Mouse (Mus musculus) right cerebral cortex, postnatal 25 days (tissue): Measurements from ENCODE around the gene Vezf1.

Experiments used
- DNase-seq: peaks from one replicate; pipeline ENCODE4 v3.0.0; 2022

Vezf1 gene

DNA sequence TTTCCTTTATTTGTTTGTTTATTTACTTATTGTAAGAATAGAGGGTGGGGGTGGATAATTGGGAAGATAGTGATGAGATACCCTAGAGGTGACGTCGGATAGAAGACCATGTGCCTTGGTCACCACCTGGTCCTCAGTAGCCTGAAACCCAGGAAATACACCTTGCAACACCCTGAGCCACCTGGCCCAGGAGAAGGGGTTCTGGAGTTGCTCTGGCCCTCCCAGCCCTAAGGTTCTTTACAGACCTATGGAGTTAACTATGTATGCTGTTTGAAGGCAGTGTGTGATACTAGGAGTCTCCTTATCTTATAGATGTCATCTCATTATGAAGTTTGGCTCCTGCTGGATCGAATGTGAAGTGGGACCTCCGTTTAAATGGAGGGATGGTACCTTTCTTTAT is 32.1 kb downstream of the Vezf1 start:
- no peak for DNase-seq

DNA sequence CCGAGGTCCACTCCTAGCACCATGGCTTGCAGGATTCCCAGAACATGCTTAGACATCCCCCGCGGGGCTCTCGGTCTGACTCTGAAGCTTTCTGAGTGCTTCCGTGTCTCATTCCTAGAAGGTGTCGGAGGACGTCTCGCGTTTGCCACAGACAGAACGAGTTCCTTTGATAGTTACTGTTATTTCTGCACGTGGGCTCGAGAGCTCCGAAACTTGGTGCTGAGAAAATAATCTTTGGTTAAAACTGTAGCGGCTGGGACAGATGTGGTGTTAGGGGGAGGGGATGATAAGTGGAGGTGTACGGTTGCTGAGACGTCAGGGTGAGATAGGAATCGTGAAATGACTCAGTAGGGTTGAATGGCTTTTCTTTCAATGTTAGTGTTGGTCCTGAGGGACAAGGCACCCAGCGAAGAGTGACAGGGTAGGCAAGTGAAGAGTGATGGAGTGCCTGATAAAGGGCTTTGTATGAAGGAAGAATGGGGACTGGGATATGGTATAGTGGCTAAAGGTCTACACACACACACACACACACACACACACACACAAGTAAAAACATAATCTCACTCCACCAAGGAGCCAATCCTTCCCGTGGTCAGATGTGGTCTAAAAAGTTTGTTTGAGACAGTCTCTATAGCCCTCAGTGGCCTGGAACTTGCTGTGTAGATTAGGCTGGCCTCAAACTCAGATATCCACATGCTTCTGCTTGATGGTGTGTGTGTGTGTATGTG is 35.3 kb downstream of the Vezf1 start:
- no peak for DNase-seq

DNA sequence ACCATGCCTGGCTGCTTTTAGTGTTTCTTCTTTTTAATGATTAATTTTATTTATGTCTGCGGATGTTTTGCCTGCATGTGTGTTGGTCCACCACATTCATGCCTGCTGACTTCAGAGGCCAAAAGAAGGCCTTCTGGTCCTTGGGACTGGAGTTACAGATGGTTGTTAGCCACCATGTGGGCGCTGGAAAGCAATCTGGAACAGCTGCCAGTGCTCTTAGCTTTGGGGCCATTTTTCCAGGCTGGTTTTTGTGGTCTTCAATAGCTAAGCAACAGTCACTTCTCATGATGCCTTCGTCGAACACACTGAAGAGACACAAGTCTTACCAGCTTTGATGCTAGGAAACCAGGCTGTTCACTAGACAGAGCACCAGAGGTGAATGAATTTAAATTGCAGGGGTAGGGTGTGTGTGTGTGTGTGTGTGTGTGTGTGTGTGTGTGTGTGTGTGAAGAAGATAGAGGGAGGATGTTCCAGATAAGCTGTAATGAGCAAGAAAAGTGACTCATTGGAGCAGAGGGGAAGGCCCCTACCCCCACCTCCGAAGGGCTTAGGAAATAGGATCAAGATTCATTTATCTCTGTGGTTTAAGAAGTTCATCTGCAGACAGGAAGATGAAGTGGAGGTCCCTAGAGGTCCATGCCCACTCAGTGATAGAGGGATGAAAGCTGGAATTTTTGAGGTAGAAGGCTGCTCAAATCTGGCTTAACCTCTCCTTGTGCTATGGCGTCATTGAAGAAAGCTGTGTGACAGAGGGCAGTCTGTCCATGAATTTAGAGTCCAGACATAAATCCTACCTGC is 37.6 kb downstream of the Vezf1 start:
- no peak for DNase-seq

DNA sequence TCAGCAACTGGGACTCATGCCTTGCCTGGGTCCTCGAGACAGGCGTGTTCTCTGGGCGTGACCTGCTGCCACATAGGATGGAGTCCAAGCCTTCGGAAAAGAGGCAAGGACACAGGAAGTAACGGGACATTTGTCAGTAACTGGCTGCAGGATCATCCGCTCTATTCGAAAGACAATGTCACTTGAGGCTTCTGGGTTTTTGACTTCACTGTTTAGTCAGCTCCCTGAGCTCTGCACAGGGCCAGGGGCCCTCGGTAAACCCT is 38.1 kb downstream of the Vezf1 start:
- DNase-seq, result no peak

DNA sequence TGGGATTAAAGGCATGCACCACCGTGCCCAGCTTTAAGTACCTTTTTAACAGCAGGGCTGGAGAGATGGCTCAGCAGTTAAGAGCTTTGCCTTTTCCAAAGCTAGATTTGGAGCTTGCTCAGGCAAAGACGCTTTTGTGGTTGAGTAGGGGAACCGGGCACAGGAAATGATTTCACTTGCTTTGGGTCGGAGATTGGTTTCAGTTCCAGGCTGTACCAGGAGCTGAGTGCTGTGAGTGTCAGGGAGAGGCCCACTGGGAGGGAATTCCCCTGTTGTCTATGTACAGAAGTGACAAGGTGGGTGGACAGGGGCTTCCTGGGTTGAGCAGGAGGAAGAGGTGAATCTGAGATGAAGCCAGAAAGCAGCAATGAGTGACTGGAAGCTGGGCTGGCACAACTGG is 39.3 kb downstream of the Vezf1 start:
- no peak for DNase-seq

DNA sequence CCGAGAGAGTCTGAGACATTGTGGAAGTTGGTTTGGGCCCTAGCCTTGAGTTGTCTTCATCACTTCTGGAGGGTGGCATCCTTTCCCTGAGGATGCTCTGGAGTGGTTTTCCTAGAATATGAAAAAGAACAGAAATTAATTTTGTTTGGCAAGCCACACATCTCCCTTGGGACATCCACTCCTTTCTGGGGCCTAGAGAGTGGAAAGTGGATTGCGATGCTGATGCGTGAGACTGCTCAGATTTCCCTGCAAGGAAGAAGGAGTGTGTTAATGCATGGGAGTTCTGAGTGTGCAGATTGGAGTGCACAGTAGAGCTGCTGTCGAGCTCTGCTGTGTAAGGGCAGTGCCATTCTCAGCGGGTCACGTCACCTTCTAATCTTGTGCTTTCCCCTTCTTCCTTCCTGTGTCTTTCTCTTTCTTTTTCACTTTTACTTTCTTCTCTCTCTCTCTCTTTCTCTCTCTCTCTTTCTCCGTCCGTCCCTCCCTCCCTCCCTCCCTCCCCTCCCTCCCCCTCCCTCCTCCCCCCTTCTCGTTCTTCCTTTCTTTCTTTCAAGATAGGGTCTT is 42.0 kb downstream of the Vezf1 start:
- DNase-seq, result no peak

DNA sequence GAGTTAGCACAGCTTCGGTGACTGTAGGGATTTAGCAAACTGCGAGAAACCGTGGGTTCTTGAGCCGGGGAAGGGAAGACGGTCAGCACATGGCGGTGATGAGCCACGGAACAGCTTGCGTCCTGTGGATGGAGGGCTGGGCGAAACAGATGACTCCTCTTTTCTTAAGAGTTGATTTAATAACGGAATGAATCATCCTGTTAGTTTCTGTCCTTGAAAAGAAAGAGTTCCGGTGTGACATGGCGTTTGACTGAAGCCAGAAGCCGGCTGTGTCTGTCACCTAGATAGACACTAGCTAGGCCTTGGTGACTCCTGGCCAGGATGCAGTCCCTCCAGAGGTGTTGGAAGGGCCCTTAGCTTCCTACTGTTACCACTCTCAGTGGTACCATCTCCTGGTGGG is 44.0 kb downstream of the Vezf1 start:
- no peak for DNase-seq

DNA sequence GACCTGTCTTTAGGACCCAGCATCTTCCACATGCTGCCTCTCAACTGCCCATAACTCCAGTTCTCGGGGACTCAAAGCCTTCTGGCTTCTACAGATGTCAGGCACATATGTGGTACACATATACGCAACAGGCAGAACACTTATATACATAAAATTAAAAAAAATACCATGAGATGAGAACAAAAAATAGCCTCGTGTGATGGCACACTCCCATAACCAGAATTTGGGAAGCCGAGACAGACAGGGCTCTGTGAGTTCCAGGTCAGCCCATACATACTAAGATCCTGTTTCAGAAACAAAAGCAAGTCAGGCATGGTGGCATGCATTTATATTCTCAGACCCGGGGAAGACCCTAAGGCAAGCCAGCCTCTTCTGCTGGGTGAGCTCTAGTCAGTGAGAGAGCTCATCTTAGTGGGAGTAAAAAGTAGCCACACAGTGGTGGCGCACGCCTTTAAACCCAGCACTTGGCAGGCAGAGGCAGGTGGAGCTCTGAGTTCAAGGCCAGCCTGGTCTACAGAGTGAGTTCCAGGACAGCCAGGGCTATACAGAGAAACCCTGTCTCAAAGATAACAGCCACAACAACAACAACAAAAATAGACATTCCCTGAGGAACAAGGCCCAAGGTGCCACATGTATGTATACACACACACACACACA is 44.7 kb downstream of the Vezf1 start:
- DNase-seq, result no peak

DNA sequence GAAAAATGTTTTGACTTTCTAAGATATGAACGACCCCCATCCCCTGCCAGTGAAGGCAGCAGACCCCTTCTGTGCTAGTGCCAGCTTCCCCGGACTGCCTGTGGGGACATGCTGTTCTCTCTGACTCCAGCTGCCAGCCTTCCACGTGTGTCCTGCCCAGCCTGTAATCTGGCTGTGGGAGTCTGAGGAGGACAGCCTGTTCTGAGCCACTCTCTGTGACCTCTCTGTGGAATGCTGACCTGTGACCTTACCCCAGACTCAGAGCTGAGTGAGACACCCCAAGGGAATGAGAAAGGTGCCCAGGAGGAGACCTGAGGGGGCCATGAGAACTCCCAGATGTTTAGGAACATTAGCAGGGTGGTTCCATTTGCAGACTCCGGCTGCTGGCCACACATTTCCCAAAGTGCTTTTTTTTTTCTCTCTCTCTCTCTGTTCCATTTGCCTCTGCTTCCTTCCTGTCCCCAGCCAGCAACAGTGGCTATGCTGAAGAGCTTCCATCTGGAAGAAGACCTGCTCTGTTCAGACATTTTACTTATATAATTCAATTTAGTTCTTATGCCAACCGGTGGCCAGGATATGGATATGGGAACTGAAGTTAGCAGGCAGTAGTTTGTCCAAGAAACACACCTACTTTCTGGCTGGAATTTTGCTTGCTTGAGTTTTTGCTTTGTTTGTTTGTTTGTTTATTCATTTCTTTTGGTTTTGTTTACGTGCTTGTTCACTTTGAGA is 45.6 kb downstream of the Vezf1 start:
- DNase-seq, result no peak

DNA sequence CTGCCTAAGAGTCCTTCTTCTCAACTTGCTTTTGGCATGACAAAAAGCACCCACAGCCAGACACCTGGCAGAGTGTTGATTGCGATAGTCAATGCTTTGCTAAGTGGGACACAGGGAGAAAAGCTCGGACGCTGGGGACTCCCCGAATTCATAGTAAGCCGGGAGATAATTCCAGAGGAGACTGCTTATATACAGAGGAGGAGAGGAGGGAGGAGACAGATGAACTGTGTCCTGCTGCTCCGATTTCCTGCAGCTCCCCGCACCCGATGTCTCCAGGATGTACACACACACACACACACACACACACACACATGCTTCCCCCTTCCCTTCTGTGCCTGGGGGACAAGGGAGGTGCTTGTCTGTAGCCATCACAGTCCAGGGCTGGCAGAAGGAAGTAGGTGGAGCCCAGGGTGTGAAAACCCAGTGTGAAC is 46.8 kb downstream of the Vezf1 start:
- no peak for DNase-seq

DNA sequence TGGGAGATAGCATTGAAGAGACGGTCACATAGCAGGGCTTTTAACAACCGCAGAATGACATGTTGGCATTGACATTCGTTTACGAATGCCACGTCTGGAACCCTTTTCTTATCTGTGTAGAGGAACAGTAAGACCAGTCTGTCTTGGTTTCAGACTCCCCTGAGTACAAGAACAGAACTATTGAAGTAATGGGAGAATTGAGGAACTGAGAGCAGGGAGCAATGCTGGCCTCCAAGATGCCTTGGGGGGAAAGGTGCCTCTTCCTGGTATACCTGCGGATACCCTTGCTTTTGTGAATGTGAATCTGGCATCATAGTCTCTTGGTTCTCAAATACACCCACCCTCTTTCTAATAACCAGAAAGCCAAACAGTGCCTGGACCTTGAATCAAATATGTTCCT is 48.5 kb downstream of the Vezf1 start:
- no peak for DNase-seq

DNA sequence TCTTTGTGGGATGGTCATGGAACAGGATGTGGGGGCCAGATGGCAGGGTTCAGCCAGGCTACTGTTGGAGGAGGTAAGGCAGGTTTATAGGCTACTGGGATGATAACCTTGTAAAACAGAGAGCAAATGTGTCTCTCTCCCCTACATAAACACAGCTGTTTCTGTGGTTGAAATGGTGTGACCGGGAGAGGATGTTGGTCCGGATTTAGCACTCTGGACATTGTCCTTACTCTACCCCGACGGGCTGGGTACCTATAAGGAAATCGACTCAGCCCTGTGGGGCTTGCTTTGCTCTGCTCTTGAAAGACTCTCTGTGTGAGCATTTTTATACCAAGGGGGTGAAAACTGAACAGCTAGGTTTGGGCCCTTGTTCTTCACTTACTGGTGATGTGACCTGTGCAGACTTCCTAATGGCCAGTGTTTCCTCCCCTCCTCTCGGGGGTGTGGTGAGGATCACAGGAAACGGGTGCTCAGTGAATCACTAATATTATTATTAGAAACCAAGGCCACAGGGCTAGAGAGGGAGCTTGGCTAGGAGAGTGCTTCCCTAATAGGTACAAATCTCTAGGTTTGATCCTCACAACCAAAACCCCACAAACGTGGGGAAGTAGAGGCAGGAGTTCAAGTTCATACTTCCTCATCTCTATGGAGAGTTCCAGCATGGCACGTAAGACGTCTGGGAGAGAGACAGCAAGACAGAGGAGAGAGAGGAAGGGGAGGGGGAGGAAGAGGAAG is 49.4 kb downstream of the Vezf1 start:
- DNase-seq, result no peak

DNA sequence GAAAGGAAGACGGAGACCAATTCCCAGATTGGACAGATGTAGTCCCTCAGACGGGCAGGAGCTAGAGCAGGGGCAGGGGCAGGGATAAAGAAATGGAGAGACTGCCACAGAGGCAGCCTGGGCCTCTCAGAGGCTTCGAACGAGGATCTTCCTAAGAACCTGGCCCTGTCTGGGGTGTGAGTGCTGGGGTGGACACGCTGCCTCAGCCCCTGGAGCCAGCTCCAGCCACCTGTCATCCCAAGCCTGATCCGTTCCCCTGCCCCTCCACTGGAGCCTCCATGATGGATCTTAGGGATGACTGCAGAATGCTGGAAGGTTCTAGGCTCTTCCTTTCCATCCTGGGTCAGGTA is 50.0 kb downstream of the Vezf1 start:
- DNase-seq, result no peak

DNA sequence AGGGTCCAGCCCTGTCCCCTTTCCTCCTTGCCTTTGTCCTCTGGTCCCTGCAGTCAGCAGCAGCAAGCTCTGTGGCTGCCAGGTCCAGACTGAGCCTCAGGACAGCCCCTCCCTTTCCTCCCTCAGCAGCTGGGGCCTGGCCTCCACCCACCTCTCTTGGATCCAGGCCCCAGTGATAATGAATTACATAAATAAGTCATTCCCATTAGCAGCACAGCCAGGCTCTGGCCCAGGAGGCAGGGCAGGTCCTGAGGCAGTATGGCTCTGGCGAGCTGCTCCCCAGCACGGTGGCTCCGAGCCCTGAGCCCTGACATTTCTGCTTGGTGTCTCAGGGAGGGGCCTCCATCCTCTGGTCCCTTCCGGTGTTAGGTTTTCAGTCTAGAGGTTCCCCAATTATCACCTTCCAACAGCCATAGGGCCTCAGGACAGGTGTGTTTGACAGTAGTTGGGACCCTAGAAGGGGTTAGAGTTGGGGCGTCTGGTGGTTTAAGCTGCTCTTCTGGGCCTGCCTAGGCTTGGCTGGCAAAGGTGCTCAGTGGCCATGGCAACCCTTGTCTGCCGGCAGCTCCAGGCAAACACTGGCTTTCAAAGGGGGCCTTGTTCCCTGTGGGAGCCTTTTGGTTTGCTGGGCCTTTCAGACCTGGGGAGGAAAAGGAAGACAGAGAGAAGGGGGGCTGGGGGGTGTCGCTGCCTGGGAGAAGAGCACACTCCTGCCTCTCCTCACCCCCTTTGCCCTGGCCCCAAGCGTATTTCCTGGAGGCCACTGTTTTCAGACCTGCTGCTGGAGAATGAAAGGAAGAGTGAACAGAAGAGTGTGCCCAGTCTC is 51.0 kb downstream of the Vezf1 start:
- peak; percentile 42 for DNase-seq

DNA sequence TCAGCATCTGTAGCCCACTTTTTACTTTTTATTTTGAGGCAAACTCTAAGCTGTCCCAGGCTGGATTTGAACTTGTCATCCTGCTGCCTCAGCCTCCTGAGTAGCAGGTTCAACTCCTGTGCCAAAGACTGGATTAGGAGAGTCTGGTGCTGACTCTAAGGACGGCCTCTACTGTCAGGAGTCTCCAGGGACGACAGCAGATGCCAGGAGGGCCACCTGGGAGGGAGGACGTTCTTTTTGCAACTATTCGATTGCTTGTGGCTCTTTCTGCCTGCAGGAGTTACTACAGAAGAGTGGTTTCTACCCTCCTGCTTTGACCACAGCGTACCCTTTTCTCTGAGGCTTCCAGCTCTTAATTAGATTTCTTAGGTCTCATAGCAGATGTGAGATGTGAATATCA is 54.5 kb downstream of the Vezf1 start:
- no peak for DNase-seq

DNA sequence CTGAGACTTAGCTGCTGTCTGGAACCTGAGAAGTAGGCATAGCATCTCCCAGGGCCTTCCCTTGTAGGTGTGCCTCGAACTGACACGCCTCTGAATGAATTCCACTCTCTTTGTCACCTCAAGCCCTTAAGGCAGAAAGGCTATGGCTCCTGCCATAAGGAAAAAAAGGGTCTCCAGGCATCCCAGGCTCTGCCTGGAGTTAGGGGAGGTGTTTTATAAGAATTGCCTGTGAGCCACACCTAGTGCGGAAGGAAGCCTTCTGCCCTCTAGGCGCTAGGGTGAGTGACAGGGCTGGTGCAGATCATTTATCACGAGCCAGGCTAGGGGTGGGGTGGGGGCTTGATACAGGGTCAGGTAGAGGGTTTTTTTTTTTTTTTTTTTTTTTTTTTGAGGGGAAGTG is 54.9 kb downstream of the Vezf1 start:
- no peak for DNase-seq

DNA sequence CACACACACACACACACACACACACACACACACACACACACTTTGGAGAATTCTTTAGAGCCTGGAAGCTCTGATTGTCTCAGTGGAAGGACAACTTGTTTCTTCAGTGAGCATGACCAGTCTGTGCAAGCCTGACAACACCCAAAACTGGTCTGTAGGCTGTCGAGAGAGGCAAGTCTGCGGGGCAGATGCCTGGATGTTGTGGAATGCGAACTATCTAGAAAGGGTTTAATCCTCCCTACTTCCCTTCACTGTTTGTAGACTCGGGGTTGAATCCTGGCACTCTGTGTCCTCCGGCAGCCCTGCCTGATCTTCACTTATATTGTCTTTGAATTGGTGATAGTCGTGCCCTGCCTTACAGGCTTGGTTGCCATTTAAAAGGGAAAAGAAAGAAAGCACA is 55.7 kb downstream of the Vezf1 start:
- no peak for DNase-seq

DNA sequence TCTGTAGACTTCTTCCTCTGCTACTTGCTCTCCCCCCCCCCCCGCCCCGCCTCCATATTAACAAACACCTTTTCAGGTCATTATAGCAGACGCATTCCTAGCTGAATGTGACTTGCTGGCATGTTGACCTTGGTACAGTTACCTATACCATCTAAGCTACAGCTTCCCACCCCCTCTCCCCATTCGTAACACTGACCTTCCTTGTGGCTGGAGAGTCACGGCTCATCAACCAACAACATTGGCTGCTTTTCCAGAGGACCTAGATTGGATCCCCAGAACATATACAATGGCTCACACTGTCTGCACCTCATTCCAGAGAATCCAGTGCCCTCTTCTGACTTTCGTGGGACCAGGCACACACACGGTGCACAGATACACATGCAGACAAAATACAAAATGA is 57.4 kb downstream of the Vezf1 start:
- DNase-seq, result no peak

DNA sequence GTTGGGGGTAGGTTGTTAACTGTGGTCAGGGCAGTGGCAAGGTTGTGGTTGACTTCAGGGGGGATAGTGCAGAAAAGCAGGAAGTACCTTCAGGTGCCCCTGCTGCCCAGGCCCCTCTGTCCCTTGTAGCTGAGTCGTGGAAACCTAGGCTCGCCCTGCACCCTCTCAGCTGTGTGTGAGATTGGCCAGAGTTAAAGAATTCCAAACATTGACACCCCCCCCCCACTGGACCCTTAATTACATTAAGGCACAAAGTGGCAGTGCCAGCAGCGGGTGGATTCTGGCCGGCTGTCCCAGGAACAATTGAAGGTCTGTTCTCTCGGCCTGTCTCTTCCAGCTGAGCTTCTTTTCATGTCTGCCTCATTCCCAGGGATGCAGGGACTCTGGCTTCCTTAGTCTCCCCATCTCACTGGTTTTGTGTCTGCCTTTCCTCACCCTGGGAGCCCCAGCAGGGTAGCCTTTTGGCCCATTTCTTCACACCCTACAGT is 58.3 kb downstream of the Vezf1 start:
- no peak for DNase-seq

DNA sequence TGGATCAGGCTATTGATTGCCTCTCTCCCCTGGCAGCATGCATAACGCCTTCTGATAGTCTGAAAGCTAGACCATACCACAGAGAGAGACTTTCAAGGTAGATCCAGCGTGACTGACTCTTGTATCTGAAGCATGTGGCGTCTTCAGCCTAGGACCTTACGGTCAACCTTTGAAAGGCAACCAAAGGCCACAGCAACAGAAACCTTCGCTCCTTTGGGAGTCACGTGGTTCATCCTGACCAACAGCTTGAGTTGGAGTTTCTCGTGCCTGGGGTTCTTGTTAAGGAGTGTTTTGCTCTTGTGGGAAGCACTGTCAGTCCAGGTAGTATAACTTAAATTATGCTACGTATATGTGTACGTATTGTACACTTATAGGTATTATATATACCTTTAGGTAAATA is 60.4 kb downstream of the Vezf1 start:
- no peak for DNase-seq

DNA sequence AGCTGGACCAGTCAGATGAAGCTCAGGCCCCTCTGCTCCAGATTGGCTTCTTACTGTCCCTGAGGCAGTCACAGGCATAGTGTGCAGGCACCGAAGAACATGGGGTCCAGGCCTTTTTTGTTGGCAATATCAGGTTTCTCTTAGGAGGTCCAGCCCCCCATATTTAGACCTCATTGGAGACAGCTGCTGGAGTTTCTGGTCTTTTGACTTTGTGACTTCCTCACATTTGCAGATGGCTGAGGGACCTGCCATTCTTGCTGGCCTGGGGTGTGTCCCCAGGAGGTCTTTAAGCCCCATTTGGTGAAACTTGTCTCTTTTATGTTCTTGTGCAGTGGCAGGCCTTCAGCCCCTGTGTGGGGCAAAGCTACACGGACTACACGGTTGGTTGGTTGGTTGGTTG is 61.2 kb downstream of the Vezf1 start:
- DNase-seq, result no peak

DNA sequence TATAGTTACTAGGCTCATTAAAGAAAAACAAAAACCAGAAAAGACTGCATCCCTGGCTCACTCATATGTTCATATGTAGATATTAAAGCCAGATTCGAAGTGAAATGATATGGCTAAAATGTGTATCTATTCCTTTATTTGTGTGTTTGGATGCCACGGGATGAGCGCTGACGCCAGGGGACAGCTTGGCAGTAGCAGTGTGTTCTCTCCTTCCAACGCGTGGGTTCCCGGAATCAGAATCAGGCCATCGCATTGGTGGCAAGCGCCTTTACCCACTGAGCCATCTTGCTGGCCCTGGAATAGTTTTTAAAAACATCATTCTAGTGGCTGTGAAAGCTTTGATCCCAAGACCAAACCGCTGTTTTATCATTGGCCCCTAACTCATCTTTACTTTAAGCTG is 61.9 kb downstream of the Vezf1 start:
- no peak for DNase-seq
